Mouse (Mus musculus): ENCODE measurements around the gene Tmem53.

DNA sequence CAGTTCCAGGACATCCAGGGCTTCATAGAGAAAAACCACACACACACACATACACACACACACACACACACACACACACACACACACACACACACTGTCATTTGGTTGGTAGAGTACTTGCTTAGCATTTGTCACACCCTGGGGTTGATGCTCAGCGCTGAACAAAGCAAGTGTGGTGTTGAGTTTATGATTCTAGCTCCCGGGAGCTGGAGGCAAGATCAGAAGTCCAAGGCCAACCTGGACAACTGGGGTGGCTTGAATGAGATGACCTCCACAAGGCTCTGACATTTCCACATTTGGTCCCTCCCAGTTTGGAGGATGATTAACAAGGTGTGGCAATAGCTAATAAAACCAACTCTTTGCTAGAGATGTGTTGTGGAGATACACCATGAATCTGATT, 20.5 kb upstream of the Tmem53 start:
- TF ChIP-seq TAL1 (IDR thresholded peaks at IDR 0.05; ENCODE audit: low read length) (no peak), POLR2A (IDR thresholded peaks at IDR 0.05; ENCODE audit: control insufficient read depth in 1 of 2, insufficient read depth in 1 of 2, low read depth in 1 of 2, low read length in 2 of 2, poor library complexity in 1 of 2) (no peak), ELF1 (IDR thresholded peaks at IDR 0.05; ENCODE audit: low read depth, low read length) (no peak), CTCF (IDR thresholded peaks at IDR 0.05 in 2 of 3, conservative IDR thresholded peaks at IDR 0.05 in 1 of 3; ENCODE audit: control insufficient read depth in 1 of 3, insufficient read depth in 1 of 3, low read depth in 2 of 3, low read length in 3 of 3, poor library complexity in 1 of 3, severe bottlenecking in 1 of 3) (no peak), EP300 (IDR thresholded peaks at IDR 0.05; ENCODE audit: low read depth in 1 of 2, low read length in 2 of 2) (no peak), MAFK (IDR thresholded peaks at IDR 0.05; ENCODE audit: borderline replicate concordance, low read depth, low read length) (no peak), BHLHE40 (IDR thresholded peaks at IDR 0.05; ENCODE audit: borderline replicate concordance, low read depth, low read length) (no peak), E2F4 (IDR thresholded peaks at IDR 0.05; ENCODE audit: borderline replicate concordance, low read depth, low read length) (no peak), ZMIZ1 (IDR thresholded peaks at IDR 0.05; ENCODE audit: low read depth, low read length) (no peak), POLR2AphosphoS2 (IDR thresholded peaks at IDR 0.05; ENCODE audit: low read length) (no peak), NRF1 (IDR thresholded peaks at IDR 0.05; ENCODE audit: insufficient read depth, low read depth, low read length, poor library complexity, severe bottlenecking) (no peak)
